Mouse (Mus musculus) ovary, postnatal 10 days (tissue): ENCODE measurements at regions not wholly inside any gene's neighbourhood (a gene's known extent, or its start where the extent isn't known, plus 50 kb on each side); places are given as distances from the start of the nearest gene placed in this dataset.

Source experiments
- DNase-seq: peaks from one replicate; pipeline ENCODE4 v3.0.0; 2022; ENCODE audit warnings: low spot score

- DNase-seq, result no peak
Measured at GRCm38 (mm10) chr19:15481605-15482004, 465.5 kb downstream of the Psat1 start.

DNA sequence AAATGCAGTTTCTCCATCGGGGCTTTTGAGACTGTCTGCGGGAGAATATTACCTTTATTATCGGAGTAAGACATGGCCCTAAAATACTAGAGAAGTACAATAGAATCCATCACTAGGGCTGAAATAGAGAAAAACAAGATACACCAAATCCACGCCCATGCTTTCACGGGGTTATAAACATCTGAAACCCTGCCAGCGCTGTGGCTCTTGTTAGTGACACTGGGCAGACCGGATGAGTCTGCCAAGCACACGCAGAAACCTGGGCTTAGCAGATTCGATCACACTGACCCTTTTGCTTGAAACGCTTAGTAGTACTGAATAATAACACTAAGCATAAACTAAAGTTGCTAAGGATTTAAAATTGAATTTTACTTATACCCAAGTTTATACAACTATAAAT is 477.6 kb downstream of the Psat1 start:
- DNase-seq, result no peak

DNA sequence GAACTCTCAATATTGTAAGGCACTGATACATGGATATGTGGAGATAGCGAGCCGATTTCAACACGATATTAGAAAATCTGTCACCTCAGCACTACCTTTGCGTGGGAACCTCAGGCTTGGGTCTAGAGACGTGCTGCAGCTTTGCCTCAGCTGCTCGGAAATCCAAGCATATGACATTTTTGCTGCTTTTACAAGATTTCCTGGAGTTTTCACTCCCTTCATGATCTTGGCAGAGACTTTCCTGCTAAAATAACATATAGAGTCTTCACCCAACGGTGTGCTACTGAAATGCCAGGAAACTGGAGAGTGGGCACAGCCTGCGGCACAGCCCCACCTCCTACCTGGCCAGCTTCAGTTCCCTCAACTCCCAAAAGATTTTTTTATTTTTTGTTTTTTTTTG is 480.4 kb downstream of the Psat1 start:
- DNase-seq, result no peak

- DNase-seq, result no peak
Measured at GRCm38 (mm10) chr19:15465063-15465760, 481.9 kb downstream of the Psat1 start.

DNA sequence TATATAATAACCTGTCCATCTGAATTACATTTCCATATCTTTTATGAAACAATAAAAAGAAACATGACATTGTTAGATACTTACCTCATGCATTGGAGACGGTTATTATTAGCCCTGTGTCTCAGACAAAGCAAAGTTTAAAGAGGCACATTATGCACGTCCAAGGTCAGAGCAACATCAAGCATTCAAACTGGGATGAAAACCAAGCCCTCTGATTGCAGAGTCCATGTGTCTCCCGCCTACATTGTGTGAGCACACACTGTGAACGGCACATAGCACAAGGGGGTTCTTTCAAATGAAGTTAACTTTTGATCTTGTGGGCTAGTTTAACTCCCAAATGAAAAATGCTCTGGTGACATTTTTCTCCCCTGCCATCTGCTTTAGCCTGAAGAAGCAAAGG is 489.3 kb downstream of the Psat1 start:
- DNase-seq, result no peak

DNA sequence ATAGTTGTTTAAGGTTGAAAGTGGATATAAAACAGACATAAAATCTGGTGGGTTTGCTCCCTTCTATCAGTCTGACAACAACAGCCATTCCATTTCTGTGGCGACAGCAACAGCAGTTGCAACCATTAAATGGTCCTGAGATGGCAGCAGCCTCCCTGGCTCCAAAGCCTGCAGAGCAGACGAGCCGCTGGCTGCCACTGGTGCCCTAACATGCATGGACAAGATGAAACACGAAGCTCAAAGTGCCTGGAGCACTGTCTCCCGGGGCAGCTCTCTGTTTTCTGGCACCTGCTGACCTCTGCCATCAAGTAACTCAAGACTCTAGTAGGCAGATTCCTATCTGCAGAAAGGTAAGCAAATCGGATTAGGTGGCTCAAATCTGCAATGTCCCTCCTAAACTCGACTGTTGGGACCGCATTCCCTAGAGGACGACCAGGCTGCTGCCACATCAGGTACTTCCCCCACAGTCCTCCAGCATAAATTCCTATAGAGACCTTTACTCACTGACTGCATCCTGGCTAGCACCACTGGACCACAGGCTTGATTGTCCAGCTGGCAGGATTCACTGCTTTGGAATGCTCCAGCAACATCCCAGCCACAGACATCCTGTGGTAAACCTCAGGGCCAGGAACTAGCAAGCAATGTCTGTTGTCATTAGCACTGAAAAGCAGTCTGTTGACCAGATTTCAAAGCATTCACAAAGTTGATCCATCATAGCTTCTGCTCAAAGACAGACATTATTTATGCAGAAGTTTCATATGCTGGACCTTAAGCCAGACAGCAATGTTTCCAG is 490.0 kb downstream of the Psat1 start:
- no peak for DNase-seq

DNA sequence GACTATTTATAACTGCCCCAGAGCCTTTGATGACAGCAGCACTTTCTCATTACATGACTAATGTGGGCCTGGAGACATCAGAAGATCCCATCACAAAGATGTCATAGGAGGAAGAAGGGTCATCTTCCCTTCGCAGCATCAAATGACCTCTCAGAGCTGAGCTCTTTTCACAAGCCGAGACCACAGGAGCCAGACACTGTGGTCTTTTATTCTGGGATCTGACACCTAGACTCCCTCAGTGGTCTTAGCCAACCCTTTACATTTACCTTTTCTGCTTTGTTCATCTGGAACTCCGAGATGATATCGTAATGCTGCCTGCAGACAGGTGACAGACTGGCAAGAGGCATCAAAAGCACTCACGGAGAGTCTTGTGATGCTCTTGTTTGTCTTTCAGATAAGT is 498.1 kb downstream of the Psat1 start:
- DNase-seq, result no peak

GRCm38 (mm10) chr19:15431798-15432197 is 515.3 kb downstream of the Psat1 start:
- no peak for DNase-seq

DNA sequence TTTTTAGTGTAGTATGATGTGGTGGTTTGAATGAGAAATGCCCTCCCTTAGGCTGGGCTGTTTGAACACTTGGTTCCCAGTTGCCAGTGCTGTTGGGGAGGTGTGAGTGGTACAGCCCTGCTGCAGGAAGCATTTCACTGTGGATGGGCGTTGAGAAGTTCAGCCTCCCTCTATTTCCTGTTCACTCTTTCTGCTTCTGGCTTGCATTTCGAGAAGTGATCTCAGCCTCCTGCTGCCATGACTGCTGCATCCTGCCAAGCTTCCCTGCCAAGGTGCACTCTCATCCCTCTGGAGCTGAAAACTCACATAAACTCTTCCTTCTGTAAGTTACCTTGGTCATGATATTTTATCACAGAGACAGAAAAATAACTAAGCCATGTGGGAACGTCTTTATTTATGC is 525.8 kb downstream of the Psat1 start:
- DNase-seq, result no peak

GRCm38 (mm10) chr19:15398624-15399023 is 548.5 kb downstream of the Psat1 start:
- DNase-seq, result no peak

DNA sequence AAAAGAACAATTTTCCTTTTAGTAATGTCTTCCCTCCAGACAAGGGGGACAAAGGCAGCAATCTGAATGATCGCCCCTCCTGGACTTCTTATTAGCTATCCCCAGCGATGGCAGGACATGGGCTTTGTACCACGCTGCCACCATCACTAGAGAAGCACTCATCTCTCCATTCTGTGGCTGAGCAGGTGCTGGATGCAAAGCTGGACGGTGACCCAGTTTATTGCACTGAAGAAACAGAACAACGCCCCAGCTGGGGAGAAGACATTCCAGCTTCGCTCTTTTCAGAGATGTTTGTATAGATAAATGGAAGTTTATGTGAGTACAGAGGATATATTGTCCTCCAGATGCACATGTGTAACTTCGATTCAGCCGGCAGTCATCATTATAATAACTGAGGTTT is 575.5 kb downstream of the Psat1 start:
- no peak for DNase-seq

DNA sequence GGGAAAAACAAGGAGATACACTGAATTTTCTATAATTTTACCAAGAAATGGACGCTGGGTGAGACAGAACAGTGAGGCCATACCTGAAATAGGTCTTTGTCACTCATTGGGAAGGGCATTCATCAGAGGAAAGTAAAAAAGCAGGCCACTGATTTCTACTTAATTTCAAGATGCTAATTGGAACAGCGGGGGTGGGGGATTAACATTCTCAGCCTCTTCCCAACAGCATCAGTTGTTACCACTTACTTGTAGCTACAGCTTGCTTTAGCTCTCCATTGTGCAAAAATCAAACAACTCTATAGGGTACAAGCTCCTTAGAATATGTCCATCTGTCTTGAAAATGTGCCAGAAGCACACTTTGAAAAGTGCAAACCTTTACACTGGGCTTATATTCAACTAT is 580.2 kb downstream of the Psat1 start:
- DNase-seq, result no peak

DNA sequence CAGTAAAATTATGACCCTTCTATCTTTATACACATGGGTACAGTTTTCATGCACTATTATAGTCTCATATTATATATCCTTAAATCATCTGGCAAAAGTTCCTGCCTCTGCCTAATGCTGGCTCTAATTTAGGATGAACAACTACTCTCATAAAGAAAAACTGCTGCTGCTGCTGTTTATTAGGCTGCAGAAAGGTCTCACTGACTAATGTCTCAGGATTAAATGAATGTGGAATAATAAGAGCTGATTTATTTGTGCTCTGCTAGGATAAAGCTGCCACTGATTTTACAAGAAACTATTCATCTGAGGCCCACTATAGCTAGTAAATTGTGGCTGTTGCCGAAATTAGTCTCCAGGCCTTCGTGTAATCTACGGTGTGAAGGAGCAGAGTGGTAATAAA is 590.0 kb downstream of the Psat1 start:
- DNase-seq, result no peak

DNA sequence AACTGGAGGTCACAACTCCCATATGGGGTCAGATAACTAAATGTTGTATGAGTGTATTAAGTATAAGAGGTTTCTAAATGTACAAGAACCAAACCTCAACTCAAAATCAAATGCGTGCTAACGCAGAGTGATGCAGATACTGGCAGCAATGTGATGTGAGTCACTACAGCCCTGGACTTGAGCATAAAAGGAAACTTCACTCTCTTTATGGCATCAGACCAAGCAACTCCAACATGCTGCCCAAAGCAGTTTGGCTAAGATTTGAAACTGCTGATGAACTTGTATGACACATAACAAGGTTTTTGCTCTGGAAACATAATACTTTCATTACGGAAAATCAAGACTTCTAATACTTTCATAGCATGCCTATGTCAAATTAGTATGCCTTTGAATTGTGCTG is 598.8 kb downstream of the Psat1 start:
- DNase-seq, result no peak

GRCm38 (mm10) chr19:15342229-15342628 is 604.9 kb downstream of the Psat1 start:
- DNase-seq, result no peak

- DNase-seq, result no peak
Measured at GRCm38 (mm10) chr19:15340305-15340983, 606.7 kb downstream of the Psat1 start.

- DNase-seq, result no peak
Measured at GRCm38 (mm10) chr19:15339979-15340304, 607.2 kb downstream of the Psat1 start.

- DNase-seq, result no peak
Measured at GRCm38 (mm10) chr19:15330155-15330554, 617.0 kb downstream of the Psat1 start.

DNA sequence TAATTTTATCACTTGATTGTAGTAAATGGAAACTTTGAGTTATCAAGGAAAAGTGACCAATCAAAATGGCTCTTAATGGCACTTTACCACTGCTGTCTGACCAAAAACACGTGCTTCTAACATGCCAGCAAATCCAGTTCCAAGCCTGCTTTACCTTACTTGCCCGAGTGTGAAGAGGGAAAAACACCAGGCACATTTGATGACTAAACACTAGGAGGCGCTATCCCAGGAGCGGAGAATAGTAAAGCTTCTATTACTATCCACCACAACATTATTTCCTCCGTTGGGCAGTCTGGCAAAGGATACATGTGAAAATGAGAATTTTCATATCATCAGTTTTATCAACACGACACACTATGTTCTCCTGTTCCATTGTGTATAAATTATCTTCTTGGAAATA is 647.7 kb downstream of the Psat1 start:
- DNase-seq, result no peak

DNA sequence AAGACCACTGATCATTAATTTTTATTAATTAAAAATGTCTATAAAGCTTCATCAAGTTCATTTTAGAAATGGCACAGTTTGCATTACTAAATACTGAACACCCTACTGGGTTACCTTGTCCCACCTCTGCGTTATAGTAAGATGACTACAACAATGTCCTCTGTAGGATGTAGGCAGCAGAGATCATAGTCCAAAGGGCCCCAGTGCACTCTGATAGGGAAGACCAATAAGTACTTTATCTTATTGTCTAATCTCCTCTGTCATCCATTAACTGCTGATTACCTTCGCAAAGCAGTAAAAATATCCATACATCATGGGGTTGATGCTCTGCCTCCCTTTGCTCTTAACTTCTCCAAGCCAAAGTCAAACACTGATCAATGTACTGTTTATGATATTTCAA is 662.1 kb downstream of the Psat1 start:
- DNase-seq, result no peak

DNA sequence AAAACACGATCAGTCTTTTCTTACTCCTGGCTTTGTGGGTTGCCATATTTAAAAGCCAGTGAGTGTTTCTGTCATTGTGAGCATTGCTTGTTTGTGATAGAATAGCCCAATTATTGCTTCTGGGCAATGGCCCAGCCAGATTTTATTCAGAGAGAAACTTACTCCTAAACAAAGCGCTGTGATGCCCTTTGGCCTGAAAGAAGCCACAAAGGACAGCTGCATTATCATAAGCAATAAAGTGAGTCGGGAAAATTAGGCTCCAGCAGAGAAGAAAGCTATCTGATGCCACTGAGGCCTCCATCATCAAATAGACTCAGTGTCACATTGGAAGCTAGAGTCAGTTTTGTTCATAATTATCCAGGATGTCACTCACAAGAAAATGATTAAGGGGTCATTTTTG is 644.9 kb upstream of the Tle4 start:
- no peak for DNase-seq

DNA sequence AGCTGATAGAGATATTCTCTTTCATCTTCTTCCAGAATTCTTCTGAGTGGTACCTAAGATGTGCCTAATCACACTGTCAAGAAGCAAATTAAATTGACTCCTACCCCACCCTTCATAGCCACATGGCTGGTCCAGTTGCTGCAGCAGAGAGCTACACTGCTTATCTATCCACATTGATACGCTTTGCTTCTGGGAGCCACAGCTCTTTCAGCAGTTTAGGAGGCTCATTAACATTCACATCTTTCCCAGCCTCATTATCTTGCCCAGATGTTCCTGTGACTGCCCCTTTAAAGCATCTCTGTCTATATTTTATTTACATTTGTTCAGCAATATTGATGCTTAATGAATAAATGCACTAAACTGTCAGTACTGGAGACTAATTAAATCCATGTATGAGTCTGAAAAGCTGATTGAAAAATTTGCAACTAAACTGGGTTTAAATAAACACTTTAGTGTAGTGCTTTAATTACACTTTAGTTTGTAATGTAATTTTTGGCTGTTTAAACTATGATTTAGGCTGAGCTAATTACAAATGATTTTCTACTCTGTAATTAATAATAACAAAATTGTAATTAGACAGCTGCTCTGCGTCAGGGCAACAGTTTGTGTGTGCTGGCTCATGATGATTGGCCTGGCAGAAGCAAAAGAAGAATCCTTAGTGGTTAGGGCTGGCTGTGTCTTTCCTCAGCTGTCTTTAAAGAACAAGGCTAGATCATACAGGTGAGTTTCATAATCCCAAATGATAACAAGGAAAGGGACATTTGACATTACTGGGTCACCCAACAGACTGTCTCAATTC is 632.5 kb upstream of the Tle4 start:
- no peak for DNase-seq

GRCm38 (mm10) chr19:15217387-15217786 is 619.5 kb upstream of the Tle4 start:
- no peak for DNase-seq
